Mouse (Mus musculus) Muller cell, postnatal 12 days (primary cell): ENCODE data around the gene Ccne1.
A peak's percentile ranks its signal among the peaks of the same experiment; 100 is the strongest.

Experiments
- DNase-seq: peaks from one replicate; pipeline ENCODE4 v3.0.0-alpha.2; 2015; ENCODE audit errors: inconsistent ontology term

Gene Ccne1

DNA sequence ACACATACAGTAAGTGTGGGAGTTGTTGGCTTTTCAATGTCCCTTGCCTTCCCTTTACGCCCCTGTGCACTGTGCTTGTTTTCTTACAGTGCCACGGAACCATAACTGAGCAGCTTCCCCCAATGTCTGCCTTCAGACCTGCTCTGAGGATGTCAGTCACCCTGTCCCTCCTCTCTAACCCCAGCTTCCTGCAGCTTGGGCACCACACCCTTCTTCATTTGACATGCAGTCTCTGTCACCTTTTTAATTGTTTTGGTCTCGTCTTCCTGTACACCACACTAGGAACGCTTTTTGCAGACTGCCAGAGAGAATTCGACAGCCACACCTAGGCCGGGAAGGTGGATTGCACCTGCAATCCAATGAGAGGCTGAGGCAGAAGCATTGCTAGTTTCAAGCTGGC, 13.0 kb downstream of the Ccne1 start:
- DNase-seq, result no peak

DNA sequence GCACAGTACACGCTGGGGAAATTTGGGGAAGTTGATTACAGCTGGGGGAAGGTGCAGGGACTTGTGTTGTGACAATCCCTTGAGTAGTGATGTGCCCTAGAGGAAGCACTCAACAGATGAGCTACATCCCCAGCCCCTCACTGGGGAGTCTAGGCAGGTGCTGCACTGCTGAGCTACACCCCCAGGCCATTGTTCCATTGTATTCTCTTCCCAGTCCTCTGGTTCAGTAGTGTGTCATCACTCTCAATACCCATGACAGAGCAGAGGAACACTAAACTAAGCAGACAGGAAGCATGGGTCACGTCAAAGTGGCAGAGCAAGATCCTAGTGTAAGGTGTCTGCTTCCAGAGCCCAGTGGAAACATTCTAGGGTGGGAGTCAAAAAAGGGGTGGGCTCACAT, 14.2 kb downstream of the Ccne1 start:
- peak; percentile 30 for DNase-seq

DNA sequence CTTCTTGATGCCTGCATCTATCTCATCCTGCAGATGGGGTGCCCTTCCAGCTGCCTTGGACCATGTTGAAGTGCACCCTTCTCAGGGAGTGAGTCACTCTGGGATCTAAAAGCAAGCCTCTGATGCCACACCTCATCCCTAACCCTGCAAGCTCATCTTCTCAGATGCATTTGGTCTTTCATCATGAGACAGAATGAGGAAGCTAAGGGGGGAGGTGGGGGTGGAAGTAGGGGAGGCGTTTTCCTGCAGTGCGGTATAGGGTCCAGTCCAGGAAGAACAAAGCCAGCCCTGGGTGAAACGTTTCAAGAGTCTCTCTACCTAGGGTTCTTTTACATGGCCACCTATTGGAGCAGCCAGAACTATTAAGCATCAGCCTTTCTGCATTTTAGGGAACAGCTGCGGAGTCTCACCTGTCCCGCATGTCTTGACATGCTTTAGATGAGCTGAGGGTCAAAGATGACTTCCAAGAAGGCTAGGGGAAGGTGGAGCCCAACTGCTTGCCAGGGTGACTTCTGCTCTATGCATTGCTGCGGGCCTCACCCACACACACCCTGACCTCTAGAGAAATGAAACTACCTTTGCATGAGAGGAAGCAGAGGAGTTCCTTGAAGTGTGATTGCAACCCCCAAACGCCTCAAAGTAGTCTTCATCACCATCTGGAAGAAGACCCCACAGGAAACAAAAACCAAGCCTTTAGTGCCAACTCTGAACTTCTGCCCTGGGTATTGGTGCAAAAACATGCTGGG, 17.2 kb downstream of the Ccne1 start:
- no peak for DNase-seq

DNA sequence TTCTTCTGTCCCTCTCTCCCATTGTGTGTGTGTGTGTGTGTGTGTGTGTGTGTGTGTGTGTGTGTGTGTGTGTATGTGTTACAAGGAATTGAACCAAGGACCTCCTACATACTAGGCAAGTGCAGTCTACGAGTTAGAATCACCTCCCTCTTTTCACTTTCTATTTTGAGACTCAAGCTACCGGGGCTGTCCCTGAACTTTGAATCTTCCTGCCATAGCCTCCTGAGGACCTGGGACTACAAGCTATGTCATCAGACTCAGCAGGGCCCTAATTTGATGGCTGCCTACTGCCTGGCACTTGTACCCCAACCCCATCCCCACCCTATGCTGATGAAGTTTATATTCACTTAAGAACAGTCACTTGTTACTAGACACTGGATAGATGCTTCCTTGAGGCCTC, 18.9 kb downstream of the Ccne1 start:
- DNase-seq, result no peak

DNA sequence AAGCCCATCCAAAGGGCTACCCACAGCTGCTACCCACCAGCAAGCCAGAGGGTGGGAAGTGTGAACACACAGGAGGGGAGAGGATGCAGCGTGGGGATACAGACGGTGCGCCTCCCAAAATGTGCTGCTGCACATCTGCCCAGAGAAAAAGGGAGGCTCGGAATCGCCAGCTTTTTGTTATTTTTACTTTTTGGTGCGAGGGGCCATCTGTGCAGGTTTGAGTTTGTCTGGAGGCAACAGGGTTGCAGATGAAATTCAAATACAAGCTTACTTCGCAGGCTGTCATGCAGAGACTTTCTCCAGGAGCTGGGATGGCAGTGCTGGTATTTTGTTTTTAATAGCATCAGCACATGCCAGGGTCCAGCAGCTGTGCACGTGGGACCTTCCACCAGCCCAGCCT, 19.5 kb downstream of the Ccne1 start:
- DNase-seq, result no peak

DNA sequence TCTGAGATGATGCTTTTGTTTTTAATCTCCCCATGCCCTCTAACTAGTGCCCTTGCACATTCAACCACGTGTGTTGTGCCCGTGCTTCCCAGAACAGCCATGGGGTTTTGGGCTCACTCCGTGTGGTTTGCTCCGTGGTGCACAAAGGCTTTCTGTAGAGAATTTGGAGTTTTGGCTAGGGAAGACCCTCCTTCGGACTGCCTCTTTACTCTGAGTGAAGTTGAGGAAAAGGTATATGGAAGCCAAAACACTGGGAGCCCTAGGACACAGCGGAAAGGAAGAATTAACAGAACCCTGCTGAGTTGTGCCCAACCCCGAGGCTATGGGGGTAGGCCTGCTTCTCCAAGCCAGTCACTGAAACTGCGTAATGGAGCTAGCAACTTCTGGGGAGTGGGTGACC, 20.9 kb downstream of the Ccne1 start:
- no peak for DNase-seq

DNA sequence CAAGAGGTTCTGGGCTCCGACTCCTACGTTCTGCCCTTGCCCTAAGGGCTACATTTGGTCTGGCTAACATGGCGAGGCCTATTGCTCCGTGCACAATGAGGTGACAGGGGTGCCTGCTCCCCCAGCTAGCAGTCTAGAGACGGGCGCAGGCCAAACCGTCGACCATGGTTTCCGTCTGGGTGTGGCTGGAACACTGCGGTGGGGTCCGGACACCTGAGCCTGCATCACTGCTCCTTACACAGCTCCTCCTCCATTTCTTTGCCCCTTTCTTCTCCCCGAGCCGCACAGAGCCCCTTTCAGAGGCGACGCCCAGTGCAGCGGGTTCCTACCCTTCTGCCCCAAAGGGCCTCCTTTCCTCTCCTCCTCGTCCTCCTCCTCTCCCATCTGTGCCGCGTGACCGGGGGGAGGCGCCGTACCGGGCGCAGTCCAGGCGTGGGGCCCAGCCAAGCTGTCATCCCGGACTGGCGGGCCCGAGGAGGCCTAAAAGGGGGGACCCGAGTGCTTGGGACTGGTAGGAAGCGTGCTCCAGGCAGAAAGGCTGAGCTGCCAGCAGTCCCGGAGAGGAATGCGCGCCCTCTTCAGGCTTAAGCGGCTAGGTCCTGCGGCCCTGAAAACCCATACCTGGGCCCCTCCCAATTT, 21.6 kb downstream of the Ccne1 start:
- peak; percentile 63 for DNase-seq

DNA sequence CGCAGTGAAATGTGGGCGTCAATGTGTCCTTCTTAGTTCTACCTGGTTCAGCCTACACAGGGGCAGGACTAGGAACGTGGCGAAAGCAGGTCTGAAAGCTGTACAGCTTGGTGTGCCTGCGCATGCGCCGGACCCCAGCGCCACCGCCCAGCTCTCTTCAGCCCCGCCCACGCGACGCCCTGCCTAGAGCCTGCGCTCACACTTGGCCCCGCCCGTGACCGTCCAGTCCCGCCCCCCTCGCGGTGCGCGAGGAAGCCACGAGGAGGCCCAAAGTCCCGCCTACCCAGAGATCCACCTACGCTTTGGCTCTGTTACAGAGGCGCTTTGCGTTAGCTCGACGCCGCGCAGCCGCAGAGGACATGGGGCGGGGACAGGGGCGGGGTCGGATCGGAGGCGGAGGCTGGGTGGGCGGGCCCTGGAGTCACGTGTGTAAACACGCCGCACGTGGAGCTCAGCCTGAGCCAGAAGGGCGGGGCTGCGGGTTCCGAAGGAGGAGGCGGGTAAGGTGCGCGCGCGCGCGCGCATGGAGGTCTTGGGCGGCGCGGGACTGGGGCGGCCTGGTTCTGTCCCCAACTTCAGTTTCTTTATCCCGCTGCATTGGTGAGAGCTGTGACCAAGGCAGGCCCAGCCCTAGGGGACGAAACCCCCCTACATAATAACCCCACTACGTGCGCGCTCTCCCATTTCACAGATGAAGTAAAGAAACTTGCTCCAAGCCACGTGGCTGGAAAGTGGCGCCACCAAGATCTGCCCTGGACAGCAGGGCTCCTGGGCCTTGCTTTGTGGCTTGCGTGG, 22.4 kb downstream of the Ccne1 start:
- peak; percentile 100 for DNase-seq

DNA sequence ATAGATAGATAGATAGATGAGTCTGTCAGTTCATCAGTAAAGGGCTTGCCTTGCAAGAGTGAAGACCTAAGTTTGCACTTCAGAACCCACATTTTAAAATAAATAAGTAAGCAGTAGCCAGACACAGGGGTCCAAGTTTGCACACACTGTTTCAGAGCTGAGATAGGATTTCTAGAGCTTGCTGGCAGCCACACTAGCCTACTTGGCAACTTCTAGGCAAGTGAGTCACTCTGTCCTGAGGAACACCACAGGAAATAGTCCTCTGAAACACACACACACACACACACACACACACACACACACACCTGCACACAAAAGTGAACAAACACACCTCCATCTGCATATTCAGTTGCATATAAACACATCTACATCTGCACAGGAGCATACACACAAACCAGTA, 24.4 kb downstream of the Ccne1 start:
- DNase-seq, result no peak

DNA sequence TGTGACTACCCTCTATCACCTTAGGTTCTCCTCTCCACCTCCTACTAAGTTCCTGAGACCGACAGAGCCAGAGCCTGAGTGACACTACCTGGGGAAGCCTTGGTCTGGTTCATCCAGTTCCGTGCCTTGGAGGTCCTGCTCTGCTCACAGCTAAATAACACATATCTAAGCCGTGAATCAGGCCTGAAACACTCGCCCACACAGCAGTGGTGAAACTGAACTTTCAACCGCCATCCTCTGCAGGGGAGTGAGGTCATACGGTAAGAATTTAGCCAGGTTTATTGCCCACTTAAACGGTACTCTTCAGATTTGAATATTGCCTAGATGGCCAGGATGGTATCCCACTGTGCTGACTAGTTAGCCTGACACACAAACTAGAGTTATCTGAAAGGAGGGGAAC, 30.1 kb downstream of the Ccne1 start:
- peak; percentile 54 for DNase-seq

DNA sequence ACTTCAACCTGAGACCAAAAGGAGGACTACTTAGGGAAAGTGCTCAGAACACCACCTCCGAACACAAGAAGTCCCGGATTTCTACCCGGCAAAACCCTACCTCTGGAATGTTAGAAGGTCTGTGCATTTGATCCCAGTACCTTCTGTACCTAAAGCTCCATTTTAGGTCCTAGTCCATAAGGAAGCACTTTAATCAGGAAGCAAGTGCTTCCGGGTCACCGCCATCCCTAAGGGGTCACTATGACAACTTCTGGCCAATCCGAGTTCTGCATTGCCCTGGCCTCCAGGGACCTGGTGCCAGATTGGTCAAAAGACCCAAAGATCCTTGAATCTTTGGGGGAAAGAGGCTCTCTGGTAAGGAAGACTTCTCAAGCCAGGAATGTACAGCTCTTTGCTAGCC, 31.8 kb downstream of the Ccne1 start:
- no peak for DNase-seq

DNA sequence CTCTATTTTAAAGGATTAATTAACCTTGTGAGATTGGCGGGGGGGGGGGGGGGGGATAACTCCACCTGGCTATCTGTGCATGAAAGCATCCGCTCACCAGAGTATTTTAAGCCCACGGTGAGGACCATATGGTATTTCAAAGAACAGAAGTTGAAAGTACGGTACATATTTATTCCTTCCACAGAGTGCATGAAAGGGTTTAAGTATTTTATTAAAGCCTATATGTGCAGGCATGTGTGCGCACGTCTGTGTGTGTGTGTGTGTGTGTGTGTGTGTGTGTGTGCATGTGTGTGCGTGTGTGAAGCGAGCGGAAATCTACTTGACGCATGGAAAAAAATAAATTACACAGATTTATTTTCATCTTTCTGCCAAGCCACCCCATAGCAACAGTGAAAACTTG, 32.4 kb downstream of the Ccne1 start:
- DNase-seq, result no peak

DNA sequence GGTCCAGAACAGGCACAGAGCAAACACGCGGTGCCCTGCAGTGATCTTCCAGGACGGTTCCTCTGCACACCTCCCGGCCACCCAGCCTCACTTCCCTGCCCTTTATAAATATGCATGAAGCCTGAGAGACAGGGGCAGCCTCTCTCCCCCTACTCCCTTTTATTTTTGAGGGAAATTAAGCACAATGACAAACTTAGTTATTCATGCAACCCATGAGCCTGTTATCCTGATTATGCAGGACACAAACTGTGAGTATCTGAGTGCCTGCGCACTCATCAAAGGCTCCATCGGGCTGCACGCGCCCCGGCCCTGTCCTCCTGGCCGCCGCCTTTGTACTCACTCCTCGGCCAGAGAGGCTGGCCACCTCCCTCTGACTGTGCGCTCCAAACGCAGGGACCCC, 32.8 kb downstream of the Ccne1 start:
- DNase-seq, result no peak

DNA sequence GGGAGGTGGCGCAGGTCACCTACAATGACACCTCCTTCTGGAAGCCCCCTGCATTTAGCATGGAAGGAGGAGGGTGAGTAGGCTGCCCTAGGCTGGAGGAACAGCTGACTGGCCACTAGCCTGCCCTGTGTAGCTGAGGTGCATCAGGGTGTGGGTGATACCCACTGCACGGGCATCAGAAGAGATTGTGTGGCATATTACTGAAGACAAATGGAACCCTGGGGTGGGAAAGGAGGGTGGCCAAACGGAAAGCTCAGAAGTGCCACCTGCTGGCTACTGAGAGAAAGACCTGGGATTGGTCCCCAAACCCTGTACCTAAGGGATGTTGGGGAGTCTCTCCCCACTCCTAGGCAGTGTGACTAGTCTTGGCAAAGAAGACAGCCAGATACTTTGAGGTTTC, 33.6 kb downstream of the Ccne1 start:
- DNase-seq, result peak; percentile 41

DNA sequence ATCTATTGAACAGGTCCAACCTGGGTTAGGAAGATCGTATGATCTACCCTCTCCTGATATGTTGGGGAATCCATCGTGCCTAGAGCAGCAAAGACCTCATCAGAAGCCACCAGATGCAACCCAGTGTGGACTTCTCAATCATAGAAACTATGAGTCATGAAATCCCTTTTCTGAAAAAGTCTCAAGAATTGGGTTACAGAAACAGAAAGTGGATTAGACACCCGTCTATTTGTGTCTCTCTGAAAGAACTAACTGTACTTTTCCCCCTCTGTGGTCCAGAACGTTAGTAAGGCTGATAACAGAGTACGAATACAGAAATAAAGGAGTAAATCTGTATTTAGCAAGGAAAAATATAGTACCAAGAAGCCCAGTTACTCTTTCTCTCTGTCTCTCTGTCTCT, 36.3 kb downstream of the Ccne1 start:
- DNase-seq, result no peak

DNA sequence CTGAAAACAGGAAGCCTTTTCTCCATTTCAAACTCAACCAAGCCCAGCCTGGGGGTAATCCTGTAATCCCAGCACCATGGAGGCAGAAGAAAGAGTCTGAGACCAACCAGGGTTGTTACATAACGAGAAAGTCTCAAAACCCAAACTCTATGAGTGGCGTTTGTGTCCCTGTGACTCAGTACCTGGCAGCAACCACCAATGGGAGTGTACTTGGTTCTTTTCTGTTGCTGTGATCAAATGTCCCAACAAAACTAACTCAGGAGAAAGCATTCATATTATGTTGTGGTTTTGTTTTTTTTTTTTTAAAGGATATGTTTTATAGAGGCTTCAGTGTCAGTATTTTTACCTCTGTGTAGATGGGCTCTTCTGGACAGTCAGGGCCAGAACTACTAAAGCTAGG, 36.7 kb downstream of the Ccne1 start:
- peak; percentile 20 for DNase-seq

DNA sequence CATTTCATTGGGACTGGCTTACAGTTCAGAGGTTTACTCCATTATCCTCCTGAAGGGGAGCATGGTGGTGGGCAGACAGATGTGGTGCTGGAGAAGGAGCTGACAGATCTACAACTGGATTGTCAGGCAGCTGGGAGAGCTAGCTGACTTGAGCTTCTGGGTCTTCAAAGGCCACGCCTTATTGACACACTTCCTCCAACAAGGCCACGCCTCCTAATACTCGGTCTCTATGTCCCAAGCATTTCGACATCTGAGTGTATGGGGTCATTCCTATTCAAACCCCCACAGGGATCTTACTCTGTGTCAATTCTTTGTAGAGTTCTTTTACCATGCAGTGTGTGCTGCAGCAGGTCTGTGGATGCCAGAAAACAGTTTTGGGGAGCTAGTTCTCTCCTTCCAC, 42.9 kb downstream of the Ccne1 start:
- DNase-seq, result no peak

DNA sequence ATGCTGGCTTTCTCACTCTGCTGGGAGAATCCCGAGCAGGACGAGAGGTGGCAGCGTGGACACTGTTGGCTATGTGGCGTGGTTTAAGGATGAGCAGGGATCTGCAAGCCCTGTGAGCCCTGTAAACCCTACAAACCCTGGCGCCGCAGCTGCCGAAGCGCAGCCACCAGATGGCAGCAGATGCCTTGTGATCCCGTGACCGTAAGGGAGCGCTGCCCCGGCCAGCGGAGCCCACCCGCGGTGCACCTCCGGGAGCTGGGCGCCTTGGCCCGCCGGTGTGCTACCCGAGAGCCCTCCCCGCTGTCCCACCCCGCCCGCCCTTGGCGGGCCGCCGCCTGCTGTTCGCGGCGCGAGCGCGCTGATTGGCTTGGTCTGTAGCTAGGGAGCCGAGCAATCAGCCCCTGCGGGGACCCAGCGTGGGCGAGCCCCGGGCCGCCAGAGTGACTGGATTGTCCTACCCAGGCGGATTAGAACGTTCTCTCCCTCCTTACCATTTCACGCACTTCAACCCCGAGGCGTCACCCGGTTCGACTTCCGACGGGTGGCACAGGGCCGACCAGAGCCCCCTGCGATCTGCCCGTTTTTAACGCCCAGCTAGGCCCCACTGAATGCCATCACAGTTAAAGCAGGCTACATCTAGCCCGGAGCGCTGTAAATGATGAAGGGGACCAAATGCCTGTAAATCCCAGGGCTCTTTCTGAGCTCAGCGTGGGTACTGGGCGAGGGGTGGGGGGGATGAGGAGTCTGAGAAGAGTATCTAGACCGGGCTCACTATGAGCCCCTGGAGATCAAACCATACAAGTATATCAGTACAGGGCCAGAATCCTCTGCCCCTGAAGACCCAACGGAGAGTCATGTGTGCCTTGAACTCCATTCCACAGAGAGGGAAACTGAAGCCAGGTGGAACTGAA, 46.0 kb downstream of the Ccne1 start:
- peak; percentile 93 for DNase-seq

DNA sequence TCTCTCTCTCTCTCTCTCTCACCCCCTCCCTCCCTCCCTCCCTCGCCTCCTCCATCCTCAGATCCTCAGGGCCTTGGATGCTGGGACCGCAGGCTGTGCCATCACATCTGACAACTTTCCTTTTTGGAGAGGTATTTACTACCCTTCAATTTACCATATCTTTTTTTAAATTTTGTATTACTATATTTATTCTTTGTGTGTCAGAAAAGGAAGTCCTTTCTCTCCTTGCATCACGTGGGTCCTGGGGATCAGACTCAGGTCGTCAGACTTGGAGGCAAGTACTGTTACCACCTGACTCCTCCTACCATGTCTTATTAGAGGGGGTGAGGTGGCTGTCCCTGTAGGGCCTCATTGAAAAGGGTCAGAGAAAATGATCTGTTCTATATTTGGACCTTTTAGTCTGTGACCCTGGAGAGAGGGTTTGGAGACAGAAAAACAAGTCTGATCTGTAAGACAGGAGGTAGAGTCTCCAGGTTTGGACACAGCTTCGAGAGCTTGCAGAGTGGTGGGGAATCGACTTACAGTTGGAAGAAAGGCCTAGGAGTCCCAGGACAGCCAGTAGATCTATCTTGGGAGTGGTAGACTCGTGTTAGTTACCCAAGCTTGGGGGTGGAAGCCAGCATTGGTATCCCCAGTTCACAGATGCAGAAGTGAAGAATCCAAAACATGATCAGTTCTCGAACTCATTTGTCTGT, 47.6 kb downstream of the Ccne1 start:
- DNase-seq, result no peak

DNA sequence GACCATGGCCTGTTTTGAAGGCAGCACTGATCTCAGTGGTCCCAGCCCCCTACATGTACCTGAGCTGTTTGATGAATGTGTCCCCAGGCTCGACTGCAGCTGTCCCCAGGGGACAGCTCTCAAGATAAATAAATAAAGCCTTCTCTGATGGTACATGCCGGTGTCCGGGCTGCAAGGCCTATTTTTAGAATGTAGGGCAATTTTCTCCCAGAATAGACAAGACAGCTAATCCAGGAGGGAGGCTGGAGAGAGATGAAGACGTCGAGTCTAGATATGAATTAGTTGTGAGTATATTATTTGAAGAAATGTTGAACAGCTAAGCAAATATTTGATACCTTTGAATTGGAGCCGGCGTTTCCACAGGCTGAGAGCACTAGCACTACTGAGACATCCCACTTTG, 48.2 kb downstream of the Ccne1 start:
- no peak for DNase-seq

DNA sequence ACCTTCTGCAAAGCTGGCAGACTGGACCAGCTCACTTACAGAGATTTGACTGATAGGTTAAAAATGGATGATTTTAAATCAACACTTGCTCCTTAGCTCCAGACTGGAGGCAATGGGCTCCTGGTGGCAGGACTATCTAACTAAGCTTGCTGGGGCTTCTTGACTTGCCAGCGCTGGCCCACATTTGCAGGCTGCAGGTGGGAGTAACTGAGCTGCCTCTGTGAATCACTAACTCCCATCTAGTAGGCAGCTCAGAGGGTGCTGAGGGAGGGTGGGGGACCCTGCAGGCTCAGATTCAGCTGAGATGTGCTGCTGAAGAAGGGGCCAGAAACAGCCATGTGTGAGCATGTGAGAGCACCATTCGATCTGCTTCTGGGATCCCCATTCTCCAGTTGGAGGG, 51.3 kb downstream of the Ccne1 start:
- no peak for DNase-seq
